Mouse (Mus musculus) liver, postnatal 0 days (tissue): ENCODE data around the gene Gm29110. TPM values are rescaled to one million over a fixed set of nuclear protein-coding genes. Genes with fewer than 3 reads are reported as not detected.
"Not testable (repeated sequence)": the region's sequence is repeated elsewhere in the genome, so short reads cannot be mapped to it uniquely, and the experiment has no call there.

Source experiments
- ATAC-seq: fragments of 200-750 bp; cut with Nextera tagmentation; 2 replicates; pipeline ENCODE4 v1.8.0; 2017; ENCODE audit warnings: mild to moderate bottlenecking, moderate library complexity
- DNase-seq: peaks from one replicate; pipeline ENCODE4 v3.0.0-alpha.2; 2016
- H3K27ac ChIP-seq: fragments of 300-500 bp; sonication (generic); 2 replicates; pipeline ENCODE4 v1.5.1; 2014; ENCODE audit warnings: antibody characterized with exemption, moderate library complexity, mild to moderate bottlenecking, low read depth
- H3K27me3 ChIP-seq: fragments of 300-500 bp; sonication (generic); 2 replicates; pipeline ENCODE4 v1.6.1; 2014; ENCODE audit warnings: low read length, control low read depth, mixed read lengths; ENCODE audit not compliant: insufficient read depth
- H3K36me3 ChIP-seq: fragments of 300-500 bp; sonication (generic); replicated peaks from 2 replicates; pipeline ENCODE4 v1.6.1; 2014; ENCODE audit warnings: mild to moderate bottlenecking, control low read depth, low read length, moderate library complexity, mixed read lengths; ENCODE audit not compliant: insufficient read depth
- H3K4me1 ChIP-seq: fragments of 300-500 bp; sonication (generic); 2 replicates; pipeline ENCODE4 v1.6.1; 2014; ENCODE audit warnings: antibody characterized with exemption, mild to moderate bottlenecking, control low read depth; ENCODE audit not compliant: insufficient read depth
- H3K4me2 ChIP-seq: fragments of 300-500 bp; sonication (generic); 2 replicates; pipeline ENCODE4 v1.6.1; 2014; ENCODE audit warnings: low read depth, mild to moderate bottlenecking, low read length, moderate library complexity, mixed read lengths
- H3K4me3 ChIP-seq: fragments of 300-500 bp; sonication (generic); 2 replicates; pipeline ENCODE4 v1.5.1; 2014; ENCODE audit warnings: low read depth, low read length
- H3K9ac ChIP-seq: fragments of 300-500 bp; sonication (generic); replicated peaks from 2 replicates; pipeline ENCODE4 v1.6.1; 2014; ENCODE audit warnings: mild to moderate bottlenecking, moderate library complexity
- H3K9me3 ChIP-seq: fragments of 300-500 bp; sonication (generic); 2 replicates; pipeline ENCODE4 v1.6.1; 2016; ENCODE audit warnings: mild to moderate bottlenecking, control low read depth, low read length, mixed read lengths
- WGBS: fragments of 180-500 bp; shearing (Covaris S2); extraction: QIAGEN DNeasy Blood & Tissue Kit; methylation state at CpG from one replicate; pipeline ENCODE4 v1.1.7; 2014; ENCODE audit not compliant: insufficient replicate concordance; 5-methylcytosine and 5-hydroxymethylcytosine counted together
- polyA plus RNA-seq: library from polyadenylated mRNA; unstranded; fragments of >200 nt; fragmentation: Nextera tagmentation; extraction: Ambion mirVana; gene quantifications from 2 replicates; pipeline ENCODE4 v1.2.1, GENCODE M21; 2015

Gm29110 gene
- not detected in 2 replicates for polyA plus RNA-seq

DNA sequence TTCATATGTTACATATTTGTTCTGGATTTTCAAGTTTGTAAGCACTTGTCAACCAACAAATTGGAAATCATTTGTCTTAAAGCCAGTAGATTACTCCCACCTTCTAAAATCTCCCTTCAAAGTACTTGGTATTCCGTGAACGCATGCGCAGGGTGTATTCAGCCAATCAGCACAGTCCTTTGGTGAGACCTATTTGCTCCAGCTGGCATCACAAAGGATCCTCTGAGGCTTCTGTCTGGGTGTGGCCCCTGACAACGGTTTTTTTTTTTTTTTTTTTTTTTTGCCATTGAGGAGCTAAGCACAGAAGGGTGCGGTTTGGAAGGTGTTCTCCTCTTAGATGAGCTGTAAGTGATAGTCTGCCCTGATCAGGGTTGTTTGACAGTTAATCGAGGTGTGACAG is at the start of gene Gm29110:
Gene Gm29110, plus strand, starts transcription at position 301 of the 400 bp plus-strand sequence.
- no CpG with 5 or more reads among the region's 6 CpGs for WGBS
- H3K27ac ChIP-seq, H3K4me2 ChIP-seq, H3K4me1 ChIP-seq, H3K9ac ChIP-seq, H3K4me3 ChIP-seq, DNase-seq, H3K27me3 ChIP-seq, H3K9me3 ChIP-seq, H3K36me3 ChIP-seq, ATAC-seq: not testable (repeated sequence)

Other genes with a start within 250 kb of the Gm29110 start
- not detected in 2 replicates for gene Gm21913, start 153.4 kb downstream of the Gm29110 start, polyA plus RNA-seq